Mouse (Mus musculus): ENCODE data around the gene Nyx.

Nyx gene

GRCm38 (mm10) chrX:13494892-13495703, 29.2 kb downstream of the Nyx start:
- DNase-seq = no peak

- DNase-seq = no peak
Observed at GRCm38 (mm10) chrX:13500284-13500683, 34.4 kb downstream of the Nyx start.

- no peak for DNase-seq
Observed at GRCm38 (mm10) chrX:13502862-13503375, 37.0 kb downstream of the Nyx start.

- no peak for DNase-seq
Observed at GRCm38 (mm10) chrX:13504389-13504788, 38.5 kb downstream of the Nyx start.

GRCm38 (mm10) chrX:13506376-13506775, 40.5 kb downstream of the Nyx start:
- no peak for DNase-seq

- DNase-seq = no peak
Observed at GRCm38 (mm10) chrX:13513127-13513526, 47.2 kb downstream of the Nyx start.

- DNase-seq = no peak
Observed at GRCm38 (mm10) chrX:13513864-13514263, 48.0 kb downstream of the Nyx start.

- no peak for DNase-seq
Observed at GRCm38 (mm10) chrX:13516451-13516850, 50.5 kb downstream of the Nyx start.

- DNase-seq = no peak
Observed at GRCm38 (mm10) chrX:13518019-13518418, 52.1 kb downstream of the Nyx start.

GRCm38 (mm10) chrX:13518781-13519407, 53.0 kb downstream of the Nyx start:
- DNase-seq = no peak

GRCm38 (mm10) chrX:13519408-13519783, 53.5 kb downstream of the Nyx start:
- DNase-seq = no peak

GRCm38 (mm10) chrX:13520566-13520965, 54.7 kb downstream of the Nyx start:
- no peak for DNase-seq

- DNase-seq = no peak
Observed at GRCm38 (mm10) chrX:13521288-13521687, 55.4 kb downstream of the Nyx start.
